17 mouse cellular contexts compared by ENCODE assay signal in genomic region chr12:31092481-31092880, GRCm38 (mm10). TPM values are rescaled to one million over a fixed set of nuclear protein-coding genes. Genes with fewer than 3 reads are reported as not detected.
"Had no signal": no experiment of that assay in that cellular context is flagged by ENCODE, and none has a peak within 500 bp of the region (broad histone marks: within the 10 kb centered on the region; RNA-seq: fewer than 3 reads in every experiment).

No protein-coding gene starts in this region.

- H3K9ac ChIP-seq: lung, embryonic 15.5 days; midbrain, embryonic 12.5 days; neural tube, embryonic 13.5 days; neural tube, embryonic 15.5 days; stomach, embryonic 15.5 days had no signal

- H3K4me1 ChIP-seq: lung, embryonic 15.5 days; midbrain, embryonic 12.5 days; neural tube, embryonic 13.5 days; neural tube, embryonic 15.5 days; stomach, embryonic 15.5 days had no signal

- H3K27me3 ChIP-seq: lung, embryonic 15.5 days; midbrain, embryonic 12.5 days; neural tube, embryonic 13.5 days; neural tube, embryonic 15.5 days; stomach, embryonic 15.5 days had no signal

- H3K27ac ChIP-seq: lung, embryonic 15.5 days; midbrain, embryonic 10.5 days; midbrain, embryonic 12.5 days; neural tube, embryonic 13.5 days; neural tube, embryonic 15.5 days; stomach, embryonic 15.5 days; stomach, postnatal 0 days had no signal

- H3K9me3 ChIP-seq: lung, embryonic 15.5 days; midbrain, embryonic 10.5 days; midbrain, embryonic 12.5 days; neural tube, embryonic 13.5 days; neural tube, embryonic 15.5 days; stomach, embryonic 15.5 days had no signal

- H3K36me3 ChIP-seq: lung, embryonic 15.5 days; midbrain, embryonic 10.5 days; midbrain, embryonic 12.5 days; neural tube, embryonic 13.5 days; neural tube, embryonic 15.5 days; stomach, embryonic 15.5 days had no signal

- H3K4me3 ChIP-seq: lung, embryonic 15.5 days; midbrain, embryonic 10.5 days; midbrain, embryonic 12.5 days; myocyte; neural tube, embryonic 13.5 days; neural tube, embryonic 15.5 days; stomach, embryonic 15.5 days had no signal

- DNase-seq: lung, adult 2 months; lung, postnatal 4 days; midbrain, embryonic 14.5 days; retina, postnatal 1 day; right cerebral cortex, adult 18-20 months; thymus, adult 2 months; thymus, postnatal 25 days; thymus, postnatal 4 days had no signal

RNA-seq across cellular contexts. Expression of gene Fam110c, which starts 18.8 kb away (rescaled TPM):
- polyA plus RNA-seq: midbrain, embryonic 16.5 days had no signal
